Mouse (Mus musculus): Measurements from ENCODE around the gene Ccn1. TPM values are rescaled to one million over a fixed set of nuclear protein-coding genes. Genes with fewer than 3 reads are reported as not detected.

Ccn1 gene
- polyA plus RNA-seq (2017; shearing (Covaris generic)), result not detected

GRCm38 (mm10) chr3:145649852-145650202 lies at the start of gene Ccn1:
Gene Ccn1 (minus strand): TSS chr3:145649981.

Other genes with a start within 250 kb of the Ccn1 start
- gene Znhit6, start 73.8 kb downstream of the Ccn1 start, polyA plus RNA-seq (2017; shearing (Covaris generic)), result 25.2 TPM
- not detected for gene Ddah1, start 108.7 kb upstream of the Ccn1 start, polyA plus RNA-seq (2017; shearing (Covaris generic))

Measured in naive thymus-derived CD4-positive, alpha-beta T cell, adult 5 months (primary cell).